Mouse (Mus musculus) heart, embryonic 10.5 days (tissue): ENCODE measurements around the gene 3110040N11Rik. TPM values are rescaled to one million over a fixed set of nuclear protein-coding genes. Genes with fewer than 3 reads are reported as not detected.
"Not testable (repeated sequence)": the region's sequence is repeated elsewhere in the genome, so short reads cannot be mapped to it uniquely, and the experiment has no call there.

Experiments used
- DNase-seq: peaks from one replicate; pipeline ENCODE4 v3.0.0-alpha.2; 2017; ENCODE audit warnings: low spot score
- H3K27ac ChIP-seq: fragments of 300-500 bp; sonication (generic); 2 replicates; pipeline ENCODE4 v1.5.1; 2016; ENCODE audit warnings: mild to moderate bottlenecking
- H3K27me3 ChIP-seq: fragments of 300-500 bp; sonication (generic); 2 replicates; pipeline ENCODE4 v1.6.1; 2016; ENCODE audit warnings: mild to moderate bottlenecking; ENCODE audit not compliant: poor library complexity, insufficient read depth, severe bottlenecking
- H3K36me3 ChIP-seq: fragments of 300-500 bp; sonication (generic); 2 replicates; pipeline ENCODE4 v1.6.1; 2016; ENCODE audit warnings: mild to moderate bottlenecking, moderate library complexity
- H3K4me1 ChIP-seq: fragments of 300-500 bp; sonication (generic); 2 replicates; pipeline ENCODE4 v1.6.1; 2016; ENCODE audit warnings: mild to moderate bottlenecking
- H3K4me3 ChIP-seq: fragments of 300-500 bp; sonication (generic); 2 replicates; pipeline ENCODE4 v1.5.1; 2016; ENCODE audit warnings: mild to moderate bottlenecking, moderate library complexity
- H3K9me3 ChIP-seq: fragments of 300-500 bp; sonication (generic); 2 replicates; pipeline ENCODE4 v1.6.1; 2016; ENCODE audit warnings: mild to moderate bottlenecking, moderate library complexity
- WGBS: fragments of 180-500 bp; shearing (Covaris S2); methylation state at CpG from one replicate; pipeline ENCODE4 v1.1.7; 2016; 5-methylcytosine and 5-hydroxymethylcytosine counted together
- polyA plus RNA-seq: library from polyadenylated mRNA; unstranded; fragments of >200 nt; fragmentation: Nextera tagmentation; extraction: Ambion mirVana; gene quantifications from 2 replicates; pipeline ENCODE4 v1.2.1, GENCODE M21; 2016

3110040N11Rik gene
- polyA plus RNA-seq, result 47.5 and 50.6 TPM in 2 replicates

DNA sequence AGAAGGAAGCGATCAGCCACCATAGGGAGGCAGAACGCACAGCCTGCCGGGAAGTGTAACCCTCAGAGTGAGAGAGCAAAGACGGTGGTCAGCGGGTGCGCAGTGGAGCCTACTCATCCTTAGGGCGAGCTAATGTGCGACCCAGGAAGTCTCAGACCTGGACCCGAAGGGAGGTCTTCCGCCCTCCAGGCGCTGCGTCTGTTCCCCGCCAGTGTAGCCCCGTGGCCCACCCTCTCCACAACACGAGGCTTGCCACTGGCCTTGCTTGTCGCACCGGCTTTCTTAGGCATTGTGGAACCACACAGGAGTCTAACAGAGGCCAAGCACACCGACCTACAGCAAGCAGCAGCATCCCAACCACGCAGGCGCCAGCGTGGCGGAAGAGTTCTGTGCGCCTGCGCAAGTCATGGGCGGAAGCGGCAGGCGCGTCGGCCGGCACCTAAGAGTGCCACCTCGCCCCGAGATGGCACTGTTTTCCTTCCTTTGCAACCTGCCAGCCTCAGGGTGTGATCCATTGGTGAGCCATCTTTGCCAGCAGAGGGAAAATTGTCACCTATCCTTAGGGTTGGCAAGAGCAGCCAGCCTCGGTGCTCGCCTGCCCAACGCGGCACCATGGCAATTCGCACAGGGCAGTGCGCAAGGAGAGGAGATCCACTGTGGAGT lies at the start of gene 3110040N11Rik:
Gene 3110040N11Rik (minus strand): TSS at position 384 of the 663 bp plus-strand sequence.
- Histone ChIP-seq H3K9me3 (no peaks in the 10 kb centered on the region), H3K4me1 (peaks cover 12% of the 10 kb centered on the region), H3K27ac (peak within 1 kb of the TSS; percentile 97), H3K4me3 (peak within 1 kb of the TSS; percentile 76), H3K27me3 (no peaks in the 10 kb centered on the region), H3K36me3 (peaks cover 39% of the 10 kb centered on the region)
- under 1% methylated on average over 38 of the region's 38 CpGs for WGBS
- DNase-seq, result peak; percentile 95

DNA sequence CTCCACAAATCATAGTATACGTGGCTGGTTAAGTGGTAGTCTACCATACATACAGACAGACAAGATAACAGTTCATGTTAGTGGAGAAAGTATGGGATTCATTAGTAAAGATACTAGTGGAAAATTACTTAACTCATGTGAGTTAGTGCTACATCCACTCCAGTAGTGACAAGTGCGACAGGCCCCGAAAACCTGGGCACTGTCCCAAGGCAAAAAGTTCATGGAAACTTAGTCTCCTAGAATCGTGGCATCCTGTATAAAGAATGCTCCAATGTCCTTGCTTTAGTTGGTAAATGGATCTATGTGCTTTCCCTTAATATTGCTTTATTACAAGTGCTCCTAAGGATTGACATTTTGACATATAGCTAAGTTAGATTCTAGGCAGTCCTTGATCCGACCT lies 48.5 kb upstream of the 3110040N11Rik start:
- WGBS, result 84% methylated on average over 5 of the region's 5 CpGs
- H3K9me3 ChIP-seq, H3K36me3 ChIP-seq, H3K4me3 ChIP-seq, H3K27me3 ChIP-seq, H3K27ac ChIP-seq, DNase-seq: not testable (repeated sequence)
- peaks cover 12% of the 10 kb centered on the region; the same call in 1 of the 2 replicates for H3K4me1 ChIP-seq

DNA sequence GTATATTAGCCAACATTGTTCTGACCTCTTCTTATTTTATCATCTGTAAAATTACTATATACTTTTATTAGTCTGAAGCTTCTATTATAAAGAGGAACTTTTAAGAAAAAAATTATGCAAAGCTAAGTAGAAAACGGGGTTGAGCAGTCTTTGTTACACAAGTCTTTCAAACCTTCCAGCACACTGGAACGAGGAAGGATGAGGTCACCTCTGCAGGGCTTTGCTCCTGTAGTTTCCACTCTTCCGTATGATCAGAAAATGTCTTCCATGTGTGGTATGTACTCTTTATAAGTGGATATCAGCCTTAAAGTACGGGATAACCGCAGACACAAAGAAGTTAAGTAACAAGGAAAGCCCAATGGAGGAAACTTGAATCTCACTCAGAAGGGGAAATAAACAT lies 46.2 kb upstream of the 3110040N11Rik start:
- Histone ChIP-seq H3K36me3 (no peaks in the 10 kb centered on the region), H3K27ac (no peak overlapping the region), H3K27me3 (no peaks in the 10 kb centered on the region), H3K9me3 (no peaks in the 10 kb centered on the region), H3K4me3 (no peak overlapping the region), H3K4me1 (peaks cover 2% of the 10 kb centered on the region; the same call in 1 of the 2 replicates)
- no peak for DNase-seq
- WGBS, result 88% methylated on average over 5 of the region's 5 CpGs

DNA sequence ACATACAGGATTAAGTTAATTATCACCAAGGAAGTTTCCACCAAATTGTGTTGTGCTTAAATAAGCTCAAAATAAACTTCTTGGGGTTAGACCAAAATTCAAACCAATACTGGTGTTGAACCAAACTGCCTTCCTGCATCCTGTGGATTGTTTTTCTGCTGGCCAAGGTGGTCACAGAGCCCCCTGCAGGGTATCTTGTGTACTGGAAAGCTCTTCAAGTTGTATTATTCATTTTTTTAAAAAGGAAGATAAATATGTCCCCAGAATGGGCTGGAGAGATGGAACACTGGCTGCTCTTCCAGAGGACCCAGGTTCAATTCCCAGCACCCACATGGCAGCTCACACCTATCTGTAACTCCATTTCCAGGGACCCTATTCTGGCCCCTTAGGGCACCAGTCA lies 45.6 kb upstream of the 3110040N11Rik start:
- DNase-seq, result no peak
- Histone ChIP-seq H3K36me3 (no peaks in the 10 kb centered on the region), H3K4me1 (peaks cover 4% of the 10 kb centered on the region), H3K27ac (no peak overlapping the region), H3K4me3 (no peak overlapping the region), H3K27me3 (no peaks in the 10 kb centered on the region), H3K9me3 (no peaks in the 10 kb centered on the region)

DNA sequence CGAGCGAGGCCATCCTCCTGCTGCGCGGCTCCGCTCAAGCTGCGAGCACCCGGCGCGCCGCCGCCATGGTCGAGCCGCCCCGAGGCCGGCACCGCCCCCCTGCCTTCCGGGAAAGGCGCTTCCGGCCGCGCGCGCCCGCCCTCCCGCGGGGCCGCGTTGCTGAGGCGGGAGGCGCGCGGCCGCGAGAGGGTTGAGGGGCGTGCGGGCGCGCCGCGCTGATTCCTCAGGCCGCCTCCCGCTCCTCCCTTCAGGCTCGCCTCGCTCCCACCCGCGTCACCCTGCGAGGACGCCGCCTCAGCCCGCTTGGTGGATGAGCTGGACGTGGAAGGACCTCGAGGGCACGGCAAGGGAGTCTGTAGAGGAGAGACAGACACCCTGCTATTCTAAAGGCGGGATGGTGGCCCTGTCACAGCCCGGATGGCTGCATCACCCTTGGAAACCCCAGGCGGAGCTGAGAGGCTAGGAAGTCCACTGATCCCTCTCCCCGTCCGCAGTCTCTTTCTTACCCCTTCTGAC lies 40.2 kb upstream of the 3110040N11Rik start, which contains the start of gene Btbd1:
Gene Btbd1 (minus strand): TSS at position 53 of the 516 bp plus-strand sequence.
- Histone ChIP-seq H3K27ac (peak within 1 kb of the TSS; percentile 98), H3K4me1 (peaks cover 41% of the 10 kb centered on the region), H3K36me3 (no peaks in the 10 kb centered on the region), H3K9me3 (no peaks in the 10 kb centered on the region), H3K27me3 (no peaks in the 10 kb centered on the region), H3K4me3 (peak within 1 kb of the TSS; percentile 87)
- peak; percentile 86 for DNase-seq
- WGBS, result 2% methylated on average over 49 of the region's 58 CpGs

DNA sequence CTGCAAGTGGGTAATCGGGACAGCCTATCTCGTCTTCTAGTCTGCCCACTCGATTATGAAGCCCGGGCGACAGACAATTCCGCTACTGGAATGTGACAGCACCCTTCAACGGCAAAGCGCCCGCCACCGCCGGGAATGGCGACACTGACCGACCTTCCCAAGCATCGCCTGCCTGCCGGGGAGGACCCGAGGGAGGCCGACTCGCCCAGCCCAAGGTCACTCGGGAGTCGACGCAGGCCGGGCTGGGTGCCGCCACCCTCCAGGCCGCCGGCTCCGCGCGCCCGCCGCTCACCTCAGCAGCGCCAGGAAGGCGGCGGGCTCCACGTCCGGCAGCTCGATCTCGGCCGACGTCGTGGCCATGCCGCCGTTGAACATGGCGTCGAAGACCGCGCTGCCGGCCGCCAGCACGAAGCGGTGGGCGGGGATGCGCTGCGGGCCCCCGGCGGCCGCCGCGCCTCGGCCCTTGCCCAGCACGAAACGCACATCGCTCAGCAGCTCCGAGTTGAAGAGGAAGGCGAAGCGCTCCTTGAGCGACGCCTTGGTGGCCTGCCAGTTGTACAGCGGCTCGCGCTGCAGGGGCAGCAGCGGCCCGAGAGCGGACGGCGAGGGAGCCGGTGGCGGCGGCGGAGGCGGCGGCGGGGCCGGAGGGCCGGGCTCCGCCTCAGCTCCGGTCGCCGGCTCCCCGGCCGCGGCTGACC lies 39.6 kb upstream of the 3110040N11Rik start:
- WGBS, result under 1% methylated on average over 83 of the region's 91 CpGs
- no peaks in the 10 kb centered on the region for H3K27me3 ChIP-seq

DNA sequence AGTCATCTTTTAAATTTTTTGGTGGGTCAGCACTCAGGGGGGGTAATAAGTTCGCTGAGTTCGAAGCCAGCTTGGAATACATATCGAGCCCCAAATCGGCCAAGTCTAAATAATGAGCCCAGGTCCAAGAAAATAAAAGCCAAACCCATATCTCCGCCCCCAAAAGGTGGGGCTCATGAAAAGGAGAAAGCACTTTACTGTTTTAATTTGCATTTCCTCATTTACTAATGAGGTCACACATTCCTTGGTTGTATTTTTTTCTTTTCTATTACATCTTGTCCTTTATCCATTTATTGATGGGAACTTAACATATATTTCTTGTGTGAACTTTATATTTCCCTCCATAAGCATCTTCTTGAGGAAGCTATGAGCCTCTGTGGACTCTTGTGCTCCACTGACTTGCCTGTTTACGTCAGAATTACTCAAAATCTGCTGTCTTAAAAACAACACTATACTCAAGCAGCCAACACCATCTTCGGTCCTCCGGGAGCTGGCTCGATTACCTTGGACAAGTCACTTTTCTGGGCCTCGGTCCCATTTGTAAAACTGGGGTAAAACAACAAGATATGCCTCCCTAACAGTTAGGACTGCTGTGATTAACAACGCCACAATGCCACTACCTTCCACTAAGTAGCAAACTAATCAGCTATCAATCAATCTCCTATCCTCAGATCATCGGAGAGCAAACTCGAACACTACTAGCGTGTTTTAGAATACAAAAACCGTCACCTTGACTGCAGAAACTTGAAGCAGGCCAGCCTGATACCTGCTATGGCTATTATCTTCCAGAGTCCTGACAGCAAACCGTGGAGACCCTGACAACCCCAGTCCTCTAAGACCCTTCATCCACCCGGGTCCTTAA lies 38.8 kb upstream of the 3110040N11Rik start:
- H3K4me1 ChIP-seq, result peaks cover 45% of the 10 kb centered on the region

More for the DNA sequence above, 39.6 kb upstream of the 3110040N11Rik start:
- no peaks in the 10 kb centered on the region for H3K9me3 ChIP-seq
- peak; percentile 80 for DNase-seq
- H3K4me1 ChIP-seq, result peaks cover 45% of the 10 kb centered on the region
- H3K36me3 ChIP-seq, result no peaks in the 10 kb centered on the region
- H3K4me3 ChIP-seq, result peak overlapping the region; percentile 87
- H3K27ac ChIP-seq, result peak overlapping the region; percentile 98

DNA sequence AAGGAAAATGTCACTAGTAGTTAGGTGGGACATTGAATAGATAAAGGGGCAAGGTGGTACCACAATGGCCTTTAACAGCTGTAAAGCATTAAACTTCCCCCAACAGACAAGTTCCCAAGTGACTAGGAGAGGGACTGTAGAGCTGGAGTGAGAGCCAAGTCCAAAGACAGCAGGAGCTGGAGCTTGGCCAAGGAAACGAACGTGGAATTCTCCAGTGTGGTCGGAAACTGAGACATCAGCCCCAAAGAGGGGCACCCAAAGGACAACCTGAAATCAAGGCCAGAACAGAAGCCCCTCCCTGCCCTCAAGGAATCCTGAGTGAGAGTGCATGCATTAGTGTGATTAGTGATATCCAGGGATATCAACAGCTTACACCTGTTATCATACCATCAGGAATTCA lies 36.1 kb upstream of the 3110040N11Rik start:
- no peak for DNase-seq
- WGBS, result 45% methylated on average over 3 of the region's 3 CpGs
- Histone ChIP-seq H3K27ac (no peak overlapping the region), H3K36me3 (no peaks in the 10 kb centered on the region), H3K4me3 (peak overlapping the region; percentile 12; the same call in 1 of the 2 replicates), H3K9me3 (no peaks in the 10 kb centered on the region), H3K4me1 (peaks cover 45% of the 10 kb centered on the region), H3K27me3 (no peaks in the 10 kb centered on the region)

More for the DNA sequence above, 38.8 kb upstream of the 3110040N11Rik start:
- H3K9me3 ChIP-seq, result no peaks in the 10 kb centered on the region
- 28% methylated on average over 17 of the region's 17 CpGs for WGBS
- H3K36me3 ChIP-seq, result no peaks in the 10 kb centered on the region
- no peaks in the 10 kb centered on the region for H3K27me3 ChIP-seq
- DNase-seq, result no peak
- H3K4me3 ChIP-seq, result peak overlapping the region; percentile 87
- H3K27ac ChIP-seq, result peak overlapping the region; percentile 98

DNA sequence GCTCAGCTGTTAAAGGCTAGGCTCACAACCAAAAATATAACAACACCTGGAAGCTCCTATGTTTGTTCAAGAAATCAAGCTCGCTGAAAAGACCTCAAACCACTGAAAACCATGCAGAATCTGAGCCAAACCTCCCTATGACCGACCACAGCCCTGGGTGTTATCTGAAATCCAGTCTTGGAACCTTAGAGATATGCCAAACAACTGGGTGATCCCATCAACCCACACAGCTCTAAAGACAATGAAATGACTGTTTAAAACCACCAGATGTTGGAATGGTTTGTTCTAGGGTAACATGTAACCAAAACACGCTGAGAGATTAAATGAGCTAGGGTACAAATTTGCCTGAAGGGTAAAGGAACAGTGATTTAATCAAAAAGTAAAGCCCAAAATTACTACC lies 35.6 kb upstream of the 3110040N11Rik start:
- no peaks in the 10 kb centered on the region for H3K9me3 ChIP-seq
- WGBS, result 74% methylated on average over 3 of the region's 3 CpGs
- no peaks in the 10 kb centered on the region for H3K27me3 ChIP-seq
- H3K27ac ChIP-seq, result no peak overlapping the region
- H3K4me1 ChIP-seq, result peaks cover 41% of the 10 kb centered on the region
- no peaks in the 10 kb centered on the region for H3K36me3 ChIP-seq
- H3K4me3 ChIP-seq, result no peak overlapping the region
- DNase-seq, result no peak

DNA sequence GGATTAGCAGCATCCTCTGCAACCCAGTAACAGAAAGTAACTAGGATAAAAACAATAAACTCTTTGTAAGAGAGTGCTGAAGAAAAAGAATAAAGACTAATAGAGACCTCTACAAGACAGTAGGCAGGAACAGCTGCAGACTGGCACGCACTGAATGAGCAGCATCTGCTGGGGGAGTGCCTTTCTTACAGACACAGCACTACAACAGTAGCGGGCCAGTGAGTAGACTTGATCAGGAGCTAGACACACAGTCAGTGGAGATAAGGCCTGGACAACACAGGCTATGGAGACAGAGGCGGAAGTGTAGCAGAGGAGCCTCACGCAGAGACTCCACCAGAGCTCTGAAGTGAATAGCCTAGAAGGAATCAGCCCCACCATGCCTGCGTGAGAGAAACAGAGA lies 16.8 kb upstream of the 3110040N11Rik start:
- WGBS, result 49% methylated on average over 5 of the region's 5 CpGs

DNA sequence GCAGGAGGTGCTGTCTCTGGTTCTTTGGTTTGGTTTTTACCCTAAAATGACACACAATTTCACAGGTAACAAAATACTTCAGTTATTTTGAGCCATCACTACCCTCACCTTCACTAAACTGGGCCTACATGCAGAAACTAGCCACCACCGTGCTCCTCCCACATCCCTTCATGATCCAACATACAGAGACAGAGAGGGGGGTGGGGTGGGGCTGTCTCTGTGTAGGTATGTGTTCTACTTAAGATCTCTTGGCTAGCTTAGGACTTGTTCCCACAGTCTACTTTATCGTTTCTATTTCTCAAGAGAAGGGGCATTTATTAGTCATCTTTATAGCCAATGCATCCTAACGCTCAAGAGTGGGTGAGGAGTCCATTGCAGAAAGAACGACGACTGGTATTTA lies 742 bp downstream of the 3110040N11Rik start:
- Histone ChIP-seq H3K27me3 (no peaks in the 10 kb centered on the region), H3K9me3 (no peaks in the 10 kb centered on the region), H3K4me1 (peaks cover 12% of the 10 kb centered on the region), H3K27ac (peak overlapping the region; percentile 97), H3K4me3 (peak overlapping the region; percentile 76), H3K36me3 (peaks cover 36% of the 10 kb centered on the region)
- 11% methylated on average over 5 of the region's 5 CpGs for WGBS
- no peak for DNase-seq

More for the DNA sequence above, 16.8 kb upstream of the 3110040N11Rik start:
- H3K9me3 ChIP-seq, result no peaks in the 10 kb centered on the region
- H3K4me1 ChIP-seq, result peaks cover 6% of the 10 kb centered on the region; the same call in 1 of the 2 replicates
- no peak overlapping the region for H3K4me3 ChIP-seq
- no peak for DNase-seq
- no peaks in the 10 kb centered on the region for H3K27me3 ChIP-seq
- H3K36me3 ChIP-seq, result peaks cover 42% of the 10 kb centered on the region
- no peak overlapping the region for H3K27ac ChIP-seq

DNA sequence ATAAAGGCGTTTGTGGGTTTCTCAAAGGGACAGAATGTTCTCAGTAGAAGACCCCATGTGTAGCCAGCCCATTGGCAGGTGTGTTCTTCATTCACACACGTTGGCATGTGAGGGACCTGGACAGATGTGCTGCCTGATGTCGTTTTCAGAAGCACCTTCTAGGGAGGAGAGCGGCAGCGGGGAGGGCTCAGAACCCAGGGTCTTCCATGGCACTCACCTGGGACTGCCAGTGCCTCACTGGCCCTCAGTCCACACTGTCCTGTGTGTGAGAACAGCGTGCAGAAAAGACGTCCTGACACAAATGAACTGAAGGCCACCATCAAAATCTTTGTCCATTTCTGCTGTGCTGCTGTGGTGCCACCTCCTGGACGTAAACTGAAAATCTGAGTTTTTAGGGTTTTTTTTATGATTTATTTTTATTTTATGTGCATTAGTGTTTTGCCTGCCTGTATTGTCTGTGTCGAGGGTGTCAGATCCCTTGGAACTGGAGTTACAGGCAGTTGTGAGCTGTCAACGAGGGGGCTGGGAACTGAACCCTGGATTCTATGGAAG lies 11.5 kb downstream of the 3110040N11Rik start:
- H3K27ac ChIP-seq, result no peak overlapping the region
- peaks cover 42% of the 10 kb centered on the region for H3K36me3 ChIP-seq
- no peak overlapping the region for H3K4me3 ChIP-seq
- no peak for DNase-seq
- no peaks in the 10 kb centered on the region for H3K27me3 ChIP-seq
- peaks cover 5% of the 10 kb centered on the region for H3K4me1 ChIP-seq
- no peaks in the 10 kb centered on the region for H3K9me3 ChIP-seq
- WGBS, result 73% methylated on average over 10 of the region's 10 CpGs
